Mouse (Mus musculus) neural tube, embryonic 11.5 days (tissue): ENCODE results near the gene Tmem221. TPM values are rescaled to one million over a fixed set of nuclear protein-coding genes. Genes with fewer than 3 reads are reported as not detected.
A peak's percentile ranks its signal among the peaks of the same experiment; 100 is the strongest.

Source experiments
- ATAC-seq: fragments of 200-750 bp; cut with Nextera tagmentation; 2 replicates; pipeline ENCODE4 v1.8.0; 2017; ENCODE audit warnings: moderate number of reproducible peaks, mild to moderate bottlenecking, moderate TSS enrichment, moderate library complexity; ENCODE audit not compliant: insufficient read depth, low FRiP score, low TSS enrichment
- DNase-seq: peaks from one replicate; pipeline ENCODE4 v3.0.0-alpha.2; 2015; ENCODE audit warnings: low spot score
- H3K27ac ChIP-seq: fragments of 300-500 bp; sonication (generic); 2 replicates; pipeline ENCODE4 v1.5.1; 2014; ENCODE audit warnings: low read depth, mild to moderate bottlenecking, low read length
- H3K27me3 ChIP-seq: fragments of 300-500 bp; sonication (generic); 2 replicates; pipeline ENCODE4 v1.6.1; 2014; ENCODE audit warnings: mild to moderate bottlenecking, low read length, mixed read lengths; ENCODE audit not compliant: control insufficient read depth, insufficient read depth
- H3K36me3 ChIP-seq: fragments of 300-500 bp; sonication (generic); 2 replicates; pipeline ENCODE4 v1.6.1; 2014; ENCODE audit warnings: mild to moderate bottlenecking, low read length, moderate library complexity, mixed read lengths; ENCODE audit not compliant: control insufficient read depth, insufficient read depth
- H3K4me1 ChIP-seq: fragments of 300-500 bp; sonication (generic); 2 replicates; pipeline ENCODE4 v1.6.1; 2014; ENCODE audit warnings: low read length, mixed read lengths; ENCODE audit not compliant: control insufficient read depth, insufficient read depth
- H3K4me2 ChIP-seq: fragments of 300-500 bp; sonication (generic); 2 replicates; pipeline ENCODE4 v1.6.1; 2014; ENCODE audit warnings: low read depth, mild to moderate bottlenecking, moderate library complexity
- H3K4me3 ChIP-seq: fragments of 300-500 bp; sonication (generic); 2 replicates; pipeline ENCODE4 v1.5.1; 2014; ENCODE audit warnings: low read depth, low read length
- H3K9ac ChIP-seq: fragments of 300-500 bp; sonication (generic); 2 replicates; pipeline ENCODE4 v1.6.1; 2014; ENCODE audit warnings: mild to moderate bottlenecking, low read length
- H3K9me3 ChIP-seq: fragments of 300-500 bp; sonication (generic); 2 replicates; pipeline ENCODE4 v1.6.1; 2016; ENCODE audit warnings: low read length; ENCODE audit not compliant: control insufficient read depth
- WGBS: fragments of 180-500 bp; shearing (Covaris S2); extraction: QIAGEN DNeasy Blood & Tissue Kit; methylation state at CpG from one replicate; pipeline ENCODE4 v1.1.7; 2014; 5-methylcytosine and 5-hydroxymethylcytosine counted together
- polyA plus RNA-seq: library from polyadenylated mRNA; unstranded; fragments of >200 nt; fragmentation: Nextera tagmentation; extraction: Ambion mirVana; gene quantifications from 2 replicates; pipeline ENCODE4 v1.2.1, GENCODE M21; 2014

Tmem221 gene
- polyA plus RNA-seq, 1 experiment from 2014 or later, result not detected

GRCm38 (mm10) chr8:71570291-71570954 lies 11.8 kb upstream of the Tmem221 start:
- DNase-seq (peak; percentile 85), ATAC-seq (peak; percentile 84)
- H3K27me3 ChIP-seq, result peaks cover 9% of the 10 kb centered on the region
- H3K9ac ChIP-seq, result peak overlapping the region; percentile 51
- peaks cover 9% of the 10 kb centered on the region; the same call in 1 of the 2 replicates for H3K4me1 ChIP-seq
- H3K9me3 ChIP-seq, result no peaks in the 10 kb centered on the region
- 0 out of 2 replicates have a peak overlapping the region, but pooled peaks have one; percentile 14 for H3K27ac ChIP-seq
- peak overlapping the region; percentile 67 for H3K4me3 ChIP-seq
- peak overlapping the region; percentile 87 for H3K4me2 ChIP-seq
- no peaks in the 10 kb centered on the region for H3K36me3 ChIP-seq
- WGBS, result under 1% methylated on average over 41 of the region's 41 CpGs

GRCm38 (mm10) chr8:71569366-71570290 lies 11.0 kb upstream of the Tmem221 start:
- no peaks in the 10 kb centered on the region for H3K9me3 ChIP-seq
- H3K4me2 ChIP-seq, result peak overlapping the region; percentile 87
- peak overlapping the region; percentile 51 for H3K9ac ChIP-seq
- peak; percentile 90 for DNase-seq
- peaks cover 9% of the 10 kb centered on the region; the same call in 1 of the 2 replicates for H3K4me1 ChIP-seq
- H3K36me3 ChIP-seq, result no peaks in the 10 kb centered on the region
- peak; percentile 87 for ATAC-seq
- peak overlapping the region; percentile 67 for H3K4me3 ChIP-seq
- 0 out of 2 replicates have a peak overlapping the region, but pooled peaks have one; percentile 14 for H3K27ac ChIP-seq
- WGBS, result under 1% methylated on average over 51 of the region's 51 CpGs
- peaks cover 9% of the 10 kb centered on the region for H3K27me3 ChIP-seq

- Histone ChIP-seq H3K27ac (no peak overlapping the region), H3K4me2 (peak overlapping the region; percentile 87), H3K9me3 (0 out of 2 replicates have a peak, but pooled peaks cover 3% of the 10 kb centered on the region), H3K4me1 (peaks cover 9% of the 10 kb centered on the region; the same call in 1 of the 2 replicates), H3K4me3 (peak overlapping the region; percentile 67), H3K36me3 (no peaks in the 10 kb centered on the region), H3K9ac (no peak overlapping the region; the same call in 1 of the 2 replicates), H3K27me3 (peaks cover 9% of the 10 kb centered on the region)
- ATAC-seq (no peak), DNase-seq (no peak)
- 27% methylated on average over 6 of the region's 6 CpGs for WGBS
Observed at GRCm38 (mm10) chr8:71568941-71569340, 10.3 kb upstream of the Tmem221 start.

- WGBS, result 8% methylated on average over 13 of the region's 13 CpGs
- Histone ChIP-seq H3K9ac (peak within 1 kb of the TSS; percentile 51), H3K4me2 (peak within 1 kb of the TSS; percentile 87), H3K36me3 (no peaks in the 10 kb centered on the region), H3K4me3 (peak within 1 kb of the TSS; percentile 67), H3K4me1 (peaks cover 9% of the 10 kb centered on the region; the same call in 1 of the 2 replicates), H3K27ac (no peak within 1 kb of the TSS), H3K27me3 (peaks cover 9% of the 10 kb centered on the region), H3K9me3 (0 out of 2 replicates have a peak, but pooled peaks cover 3% of the 10 kb centered on the region)
- DNase-seq (no peak), ATAC-seq (no peak)
Observed at GRCm38 (mm10) chr8:71568387-71568937, 9.8 kb upstream of the Tmem221 start, which contains the start of gene Slc27a1. TSS of gene Slc27a1 (plus strand) at chr8:71568882.

GRCm38 (mm10) chr8:71567587-71567986 lies 8.9 kb upstream of the Tmem221 start:
- no peaks in the 10 kb centered on the region for H3K36me3 ChIP-seq
- H3K27me3 ChIP-seq, result peaks cover 18% of the 10 kb centered on the region
- no peak for ATAC-seq
- no peak overlapping the region for H3K9ac ChIP-seq
- no peak overlapping the region for H3K4me2 ChIP-seq
- DNase-seq, result no peak
- no peak overlapping the region for H3K27ac ChIP-seq
- 0 out of 2 replicates have a peak, but pooled peaks cover 3% of the 10 kb centered on the region for H3K9me3 ChIP-seq
- no peak overlapping the region for H3K4me3 ChIP-seq
- H3K4me1 ChIP-seq, result peaks cover 9% of the 10 kb centered on the region; the same call in 1 of the 2 replicates
- WGBS, result 75% methylated on average over 7 of the region's 7 CpGs

GRCm38 (mm10) chr8:71566501-71566900 lies 7.8 kb upstream of the Tmem221 start, which contains the start of gene Nxnl1:
TSS of gene Nxnl1 (minus strand) at chr8:71566601.
- no peak within 1 kb of the TSS for H3K4me2 ChIP-seq
- DNase-seq (no peak), ATAC-seq (no peak)
- H3K9ac ChIP-seq, result no peak within 1 kb of the TSS
- H3K9me3 ChIP-seq, result 0 out of 2 replicates have a peak, but pooled peaks cover 3% of the 10 kb centered on the region
- H3K4me3 ChIP-seq, result no peak within 1 kb of the TSS
- no peak within 1 kb of the TSS for H3K27ac ChIP-seq
- peaks cover 29% of the 10 kb centered on the region for H3K27me3 ChIP-seq
- no peaks in the 10 kb centered on the region for H3K36me3 ChIP-seq
- peaks cover 9% of the 10 kb centered on the region; the same call in 1 of the 2 replicates for H3K4me1 ChIP-seq
- WGBS, result 77% methylated on average over 3 of the region's 3 CpGs

- Histone ChIP-seq H3K27me3 (peaks cover 47% of the 10 kb centered on the region), H3K4me3 (no peak overlapping the region), H3K27ac (no peak overlapping the region), H3K4me1 (no peaks in the 10 kb centered on the region), H3K4me2 (no peak overlapping the region), H3K36me3 (no peaks in the 10 kb centered on the region), H3K9ac (no peak overlapping the region), H3K9me3 (0 out of 2 replicates have a peak, but pooled peaks cover 3% of the 10 kb centered on the region)
- no peak for DNase-seq
- WGBS, result 91% methylated on average over 4 of the region's 4 CpGs
- no peak for ATAC-seq
Observed at GRCm38 (mm10) chr8:71563992-71564391, 5.3 kb upstream of the Tmem221 start.

GRCm38 (mm10) chr8:71562751-71563150 lies 4.1 kb upstream of the Tmem221 start:
- Histone ChIP-seq H3K4me3 (no peak overlapping the region), H3K9ac (no peak overlapping the region), H3K9me3 (0 out of 2 replicates have a peak, but pooled peaks cover 3% of the 10 kb centered on the region), H3K36me3 (no peaks in the 10 kb centered on the region), H3K4me1 (peaks cover 4% of the 10 kb centered on the region; the same call in 1 of the 2 replicates), H3K27me3 (peaks cover 54% of the 10 kb centered on the region), H3K27ac (no peak overlapping the region), H3K4me2 (peak overlapping the region; percentile 2; the same call in 1 of the 2 replicates)
- under 1% methylated on average over 33 of the region's 33 CpGs for WGBS
- DNase-seq (peak; percentile 71), ATAC-seq (peak; percentile 27; the same call in 1 of the 2 replicates)
